Mouse (Mus musculus): ENCODE measurements at regions not wholly inside any gene's neighbourhood (a gene's known extent, or its start where the extent isn't known, plus 50 kb on each side); places are given as distances from the start of the nearest gene placed in this dataset.

DNA sequence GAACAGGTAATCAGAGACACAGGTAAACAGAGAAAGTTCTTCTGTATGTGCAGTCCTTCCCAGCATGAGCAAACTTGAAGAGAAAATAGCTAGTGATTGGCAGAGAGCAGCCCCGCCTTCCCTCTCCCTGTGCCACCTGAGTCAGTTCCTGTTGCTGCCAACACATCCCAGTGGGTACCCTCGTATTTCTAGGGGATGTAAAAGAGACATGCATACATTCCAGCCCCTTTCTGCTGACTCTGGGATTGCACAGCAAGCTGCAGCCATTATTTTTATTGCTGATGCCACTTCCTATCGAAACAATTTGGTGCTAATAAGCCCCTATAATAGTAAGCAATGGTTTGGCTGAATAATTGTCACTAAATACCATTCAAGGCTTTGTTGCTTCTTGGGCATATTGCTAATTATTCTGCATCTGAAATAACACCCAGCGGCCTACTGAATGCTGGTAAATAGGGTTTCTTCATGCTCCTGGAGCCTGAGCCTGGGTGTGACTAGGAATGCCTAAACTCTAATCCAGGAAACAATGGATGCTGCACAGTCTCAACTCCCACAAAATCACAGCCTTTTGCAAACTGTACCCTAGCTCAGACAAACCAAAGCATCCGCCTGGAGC is 169.0 kb upstream of the Shisa6 start:
- H3K9me3 ChIP-seq (ENCODE audit: low read length), result peaks cover 3% of the 10 kb centered on the region; the same call in 1 of the 2 replicates
- no peaks in the 10 kb centered on the region for H3K27me3 ChIP-seq (ENCODE audit: insufficient read depth, low read length)
- no peak overlapping the region for H3K4me2 ChIP-seq (replicated peaks; ENCODE audit: low read depth, low read length)
- WGBS, result 71% methylated on average over 5 of the region's 5 CpGs
- no peaks in the 10 kb centered on the region for H3K36me3 ChIP-seq (ENCODE audit: insufficient read depth, low read length)
- no peaks in the 10 kb centered on the region for H3K4me1 ChIP-seq (ENCODE audit: insufficient read depth, low read length)
- no peak overlapping the region for H3K4me3 ChIP-seq (ENCODE audit: low read length)
- H3K27ac ChIP-seq (ENCODE audit: low read length), result no peak overlapping the region
- no peak for ATAC-seq (ENCODE audit: low FRiP score, low TSS enrichment)
- no peak overlapping the region for H3K9ac ChIP-seq (replicated peaks; ENCODE audit: low read length)

DNA sequence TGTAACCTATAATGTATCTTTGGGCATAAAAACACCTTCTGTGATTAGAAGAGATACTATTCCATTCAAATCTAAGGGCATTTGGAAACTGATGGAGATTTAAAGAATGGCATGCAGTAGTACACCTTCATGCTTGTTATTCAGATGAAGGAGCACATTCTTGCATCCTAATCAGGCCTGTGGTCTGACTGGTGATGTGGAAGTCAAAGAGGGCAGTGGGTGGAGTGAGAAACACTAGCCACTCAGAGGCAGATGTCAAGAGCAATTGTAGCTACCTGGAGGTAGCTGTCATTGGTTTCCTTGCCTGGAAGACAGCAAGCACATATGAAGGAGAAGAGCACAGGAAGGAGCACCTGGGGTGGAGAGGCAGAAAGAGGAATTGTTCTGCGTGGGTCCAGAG is 171.0 kb upstream of the Shisa6 start:
- Histone ChIP-seq H3K4me3 (ENCODE audit: low read length) (no peak overlapping the region), H3K9me3 (ENCODE audit: low read length) (peaks cover 3% of the 10 kb centered on the region; the same call in 1 of the 2 replicates), H3K4me1 (ENCODE audit: insufficient read depth, low read length) (no peaks in the 10 kb centered on the region), H3K36me3 (ENCODE audit: insufficient read depth, low read length) (no peaks in the 10 kb centered on the region), H3K4me2 (replicated peaks; ENCODE audit: low read depth, low read length) (no peak overlapping the region), H3K9ac (replicated peaks; ENCODE audit: low read length) (no peak overlapping the region), H3K27ac (ENCODE audit: low read length) (no peak overlapping the region), H3K27me3 (ENCODE audit: insufficient read depth, low read length) (no peaks in the 10 kb centered on the region)
- WGBS, result 76% methylated on average over 1 of the region's 1 CpGs
- no peak for ATAC-seq (ENCODE audit: low FRiP score, low TSS enrichment)

DNA sequence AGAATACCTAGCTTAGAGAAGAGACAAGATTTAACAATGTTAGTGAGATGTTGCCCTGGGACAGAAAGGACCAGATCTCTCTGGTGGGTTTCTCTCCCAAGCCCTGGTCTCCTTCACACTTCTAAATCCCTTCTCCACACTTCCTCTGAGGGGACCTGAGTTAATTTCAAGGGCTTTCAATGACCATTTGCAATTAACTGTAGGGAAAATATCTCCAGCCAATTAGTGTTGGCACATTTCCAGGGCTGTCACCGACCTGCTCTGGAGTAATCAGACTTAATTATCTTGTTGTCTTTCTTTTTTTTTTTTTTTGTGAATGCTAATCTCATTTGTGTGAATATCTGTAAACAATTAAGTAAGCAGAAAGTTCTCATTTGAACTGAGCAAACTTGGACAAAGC is 166.3 kb upstream of the Pirt start:
- no peaks in the 10 kb centered on the region for H3K36me3 ChIP-seq (ENCODE audit: insufficient read depth, low read length)
- H3K9ac ChIP-seq (replicated peaks; ENCODE audit: low read length), result no peak overlapping the region
- no peak overlapping the region for H3K4me3 ChIP-seq (ENCODE audit: low read length)
- H3K4me1 ChIP-seq (ENCODE audit: insufficient read depth, low read length), result no peaks in the 10 kb centered on the region
- H3K9me3 ChIP-seq (ENCODE audit: low read length), result 0 out of 2 replicates have a peak, but pooled peaks cover 3% of the 10 kb centered on the region
- no peak overlapping the region for H3K4me2 ChIP-seq (replicated peaks; ENCODE audit: low read depth, low read length)
- 53% methylated on average over 1 of the region's 1 CpGs for WGBS
- no peak overlapping the region for H3K27ac ChIP-seq (ENCODE audit: low read length)
- ATAC-seq (ENCODE audit: low FRiP score, low TSS enrichment), result no peak
- H3K27me3 ChIP-seq (ENCODE audit: insufficient read depth, low read length), result no peaks in the 10 kb centered on the region

GRCm38 (mm10) chr11:66789997-66790396 is 121.8 kb upstream of the Pirt start:
- Histone ChIP-seq H3K4me1 (ENCODE audit: insufficient read depth, low read length) (no peaks in the 10 kb centered on the region), H3K36me3 (ENCODE audit: insufficient read depth, low read length) (no peaks in the 10 kb centered on the region), H3K27me3 (ENCODE audit: insufficient read depth, low read length) (no peaks in the 10 kb centered on the region), H3K9me3 (ENCODE audit: low read length) (0 out of 2 replicates have a peak, but pooled peaks cover 3% of the 10 kb centered on the region), H3K9ac (replicated peaks; ENCODE audit: low read length) (no peak overlapping the region), H3K27ac (ENCODE audit: low read length) (no peak overlapping the region), H3K4me2 (replicated peaks; ENCODE audit: low read depth, low read length) (no peak overlapping the region), H3K4me3 (ENCODE audit: low read length) (no peak overlapping the region)
- WGBS, result 55% methylated on average over 3 of the region's 3 CpGs
- no peak for ATAC-seq (ENCODE audit: low FRiP score, low TSS enrichment)

DNA sequence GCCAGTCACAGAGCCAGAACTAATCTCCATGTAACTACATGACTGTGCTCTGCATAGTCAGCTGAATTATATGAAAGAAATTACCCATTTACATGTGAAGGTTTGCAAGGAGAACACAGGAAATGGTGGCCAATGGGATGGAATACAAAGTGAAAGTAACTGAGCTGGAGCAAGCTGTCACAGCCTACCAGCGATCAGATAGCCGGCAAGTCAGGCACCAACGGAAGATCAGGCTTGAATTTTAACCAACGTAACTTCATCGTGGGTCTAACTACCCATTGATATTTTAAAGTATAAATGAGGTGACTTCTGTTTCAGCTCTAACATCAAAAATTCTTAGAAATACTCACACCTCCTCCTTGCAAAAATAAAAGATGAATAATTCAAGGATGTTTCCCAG is 104.9 kb upstream of the Pirt start:
- 95% methylated on average over 5 of the region's 5 CpGs for WGBS
- no peak overlapping the region for H3K4me2 ChIP-seq (replicated peaks; ENCODE audit: low read depth, low read length)

GRCm38 (mm10) chr11:66813310-66813709 is 98.5 kb upstream of the Pirt start:
- H3K36me3 ChIP-seq (ENCODE audit: insufficient read depth, low read length), result no peaks in the 10 kb centered on the region
- H3K27me3 ChIP-seq (ENCODE audit: insufficient read depth, low read length), result no peaks in the 10 kb centered on the region
- no peaks in the 10 kb centered on the region for H3K4me1 ChIP-seq (ENCODE audit: insufficient read depth, low read length)
- no peak overlapping the region for H3K27ac ChIP-seq (ENCODE audit: low read length)
- H3K9me3 ChIP-seq (ENCODE audit: low read length), result no peaks in the 10 kb centered on the region
- no peak overlapping the region for H3K4me3 ChIP-seq (ENCODE audit: low read length)
- no peak overlapping the region for H3K9ac ChIP-seq (replicated peaks; ENCODE audit: low read length)
- ATAC-seq (ENCODE audit: low FRiP score, low TSS enrichment), result no peak
- 52% methylated on average over 5 of the region's 5 CpGs for WGBS
- H3K4me2 ChIP-seq (replicated peaks; ENCODE audit: low read depth, low read length), result no peak overlapping the region

More for the DNA sequence above, 104.9 kb upstream of the Pirt start:
- no peak overlapping the region for H3K9ac ChIP-seq (replicated peaks; ENCODE audit: low read length)
- H3K4me1 ChIP-seq (ENCODE audit: insufficient read depth, low read length), result no peaks in the 10 kb centered on the region
- H3K27me3 ChIP-seq (ENCODE audit: insufficient read depth, low read length), result no peaks in the 10 kb centered on the region
- H3K9me3 ChIP-seq (ENCODE audit: low read length), result no peaks in the 10 kb centered on the region
- H3K36me3 ChIP-seq (ENCODE audit: insufficient read depth, low read length), result no peaks in the 10 kb centered on the region
- no peak overlapping the region for H3K4me3 ChIP-seq (ENCODE audit: low read length)
- H3K27ac ChIP-seq (ENCODE audit: low read length), result no peak overlapping the region
- no peak for ATAC-seq (ENCODE audit: low FRiP score, low TSS enrichment)

- no peak for ATAC-seq (ENCODE audit: low FRiP score, low TSS enrichment)
- no peaks in the 10 kb centered on the region for H3K36me3 ChIP-seq (ENCODE audit: insufficient read depth, low read length)
- no peaks in the 10 kb centered on the region for H3K9me3 ChIP-seq (ENCODE audit: low read length)
- H3K27me3 ChIP-seq (ENCODE audit: insufficient read depth, low read length), result no peaks in the 10 kb centered on the region
- H3K4me1 ChIP-seq (ENCODE audit: insufficient read depth, low read length), result no peaks in the 10 kb centered on the region
- 38% methylated on average over 4 of the region's 4 CpGs for WGBS
- H3K27ac ChIP-seq (ENCODE audit: low read length), result no peak overlapping the region
- no peak overlapping the region for H3K9ac ChIP-seq (replicated peaks; ENCODE audit: low read length)
- H3K4me3 ChIP-seq (ENCODE audit: low read length), result no peak overlapping the region
- H3K4me2 ChIP-seq (replicated peaks; ENCODE audit: low read depth, low read length), result no peak overlapping the region
Measured at GRCm38 (mm10) chr11:66813731-66814130, 98.0 kb upstream of the Pirt start.

DNA sequence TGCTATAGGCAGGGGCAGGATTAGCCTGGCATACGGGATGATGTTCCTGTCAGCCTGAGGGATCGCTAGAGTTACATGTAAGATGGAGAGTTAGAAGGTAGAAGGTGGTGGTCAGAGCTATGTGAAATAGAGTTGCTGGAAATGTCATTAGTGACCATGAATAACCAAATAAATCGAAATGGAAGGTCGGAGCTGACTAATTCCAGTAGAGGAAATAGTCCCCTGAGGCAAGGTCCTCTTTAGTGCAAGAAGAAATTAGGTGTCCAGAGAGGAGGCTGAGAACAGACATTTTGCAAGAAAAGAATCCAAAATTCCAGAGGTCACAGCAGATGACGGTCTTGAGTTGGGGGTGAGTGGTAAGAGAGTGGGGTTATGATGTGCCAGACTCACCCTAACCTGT is 75.9 kb upstream of the Pirt start:
- Histone ChIP-seq H3K36me3 (ENCODE audit: insufficient read depth, low read length) (no peaks in the 10 kb centered on the region), H3K27ac (ENCODE audit: low read length) (no peak overlapping the region), H3K9me3 (ENCODE audit: low read length) (no peaks in the 10 kb centered on the region), H3K27me3 (ENCODE audit: insufficient read depth, low read length) (no peaks in the 10 kb centered on the region), H3K4me2 (replicated peaks; ENCODE audit: low read depth, low read length) (no peak overlapping the region), H3K4me3 (ENCODE audit: low read length) (no peak overlapping the region), H3K4me1 (ENCODE audit: insufficient read depth, low read length) (no peaks in the 10 kb centered on the region), H3K9ac (replicated peaks; ENCODE audit: low read length) (no peak overlapping the region)
- 79% methylated on average over 5 of the region's 5 CpGs for WGBS
- ATAC-seq (ENCODE audit: low FRiP score, low TSS enrichment), result no peak

GRCm38 (mm10) chr11:66836633-66837380 is 75.0 kb upstream of the Pirt start:
- Histone ChIP-seq H3K4me3 (ENCODE audit: low read length) (no peak overlapping the region), H3K4me1 (ENCODE audit: insufficient read depth, low read length) (no peaks in the 10 kb centered on the region), H3K4me2 (replicated peaks; ENCODE audit: low read depth, low read length) (no peak overlapping the region), H3K36me3 (ENCODE audit: insufficient read depth, low read length) (no peaks in the 10 kb centered on the region), H3K9me3 (ENCODE audit: low read length) (no peaks in the 10 kb centered on the region), H3K27ac (ENCODE audit: low read length) (no peak overlapping the region), H3K9ac (replicated peaks; ENCODE audit: low read length) (no peak overlapping the region), H3K27me3 (ENCODE audit: insufficient read depth, low read length) (no peaks in the 10 kb centered on the region)
- 83% methylated on average over 2 of the region's 2 CpGs for WGBS
- no peak for ATAC-seq (ENCODE audit: low FRiP score, low TSS enrichment)

- no peak for ATAC-seq (ENCODE audit: low FRiP score, low TSS enrichment)
- no peaks in the 10 kb centered on the region for H3K4me1 ChIP-seq (ENCODE audit: insufficient read depth, low read length)
- no peaks in the 10 kb centered on the region for H3K27me3 ChIP-seq (ENCODE audit: insufficient read depth, low read length)
- no peaks in the 10 kb centered on the region; the same call in 1 of the 2 replicates for H3K9me3 ChIP-seq (ENCODE audit: low read length)
- no peak overlapping the region for H3K27ac ChIP-seq (ENCODE audit: low read length)
- no peak overlapping the region for H3K4me3 ChIP-seq (ENCODE audit: low read length)
- H3K36me3 ChIP-seq (ENCODE audit: insufficient read depth, low read length), result no peaks in the 10 kb centered on the region
- H3K4me2 ChIP-seq (replicated peaks; ENCODE audit: low read depth, low read length), result no peak overlapping the region
- H3K9ac ChIP-seq (replicated peaks; ENCODE audit: low read length), result no peak overlapping the region
Measured at GRCm38 (mm10) chr11:66845238-66845637, 66.5 kb upstream of the Pirt start.
